Mouse (Mus musculus) midbrain, embryonic 14.5 days (tissue): Measurements from ENCODE around the gene Cyp2e1. TPM values are rescaled to one million over a fixed set of nuclear protein-coding genes. Genes with fewer than 3 reads are reported as not detected.

Experiments used
- ATAC-seq: fragments of 200-750 bp; cut with Nextera tagmentation; 2 replicates; pipeline ENCODE4 v1.8.0; 2017; ENCODE audit warnings: moderate number of reproducible peaks, moderate library complexity; ENCODE audit not compliant: low FRiP score, low TSS enrichment
- DNase-seq: peaks from one replicate; pipeline ENCODE4 v3.0.0-alpha.2; 2015
- H3K27ac ChIP-seq: fragments of 300-500 bp; sonication (generic); replicated peaks from 2 replicates; pipeline ENCODE4 v1.5.1; 2014; ENCODE audit warnings: mild to moderate bottlenecking, low read depth, low read length, moderate library complexity
- H3K27me3 ChIP-seq: fragments of 300-500 bp; sonication (generic); 2 replicates; pipeline ENCODE4 v1.6.1; 2014; ENCODE audit warnings: low read length, control low read depth, mixed read lengths; ENCODE audit not compliant: control insufficient read depth, insufficient read depth
- H3K36me3 ChIP-seq: fragments of 300-500 bp; sonication (generic); 2 replicates; pipeline ENCODE4 v1.6.1; 2014; ENCODE audit warnings: low read length, control low read depth; ENCODE audit not compliant: control insufficient read depth, insufficient read depth
- H3K4me1 ChIP-seq: fragments of 300-500 bp; sonication (generic); 2 replicates; pipeline ENCODE4 v1.6.1; 2014; ENCODE audit warnings: mild to moderate bottlenecking, antibody characterized with exemption, low read length, control low read depth; ENCODE audit not compliant: control insufficient read depth, insufficient read depth
- H3K4me2 ChIP-seq: fragments of 300-500 bp; sonication (generic); 2 replicates; pipeline ENCODE4 v1.6.1; 2014; ENCODE audit warnings: mild to moderate bottlenecking, low read length, moderate library complexity
- H3K4me3 ChIP-seq: fragments of 300-500 bp; sonication (generic); replicated peaks from 2 replicates; pipeline ENCODE4 v1.5.1; 2014; ENCODE audit warnings: low read depth, low read length
- H3K9ac ChIP-seq: fragments of 300-500 bp; sonication (generic); replicated peaks from 2 replicates; pipeline ENCODE4 v1.6.1; 2014; ENCODE audit warnings: mild to moderate bottlenecking, low read length, moderate library complexity
- H3K9me3 ChIP-seq: fragments of 300-500 bp; sonication (generic); 2 replicates; pipeline ENCODE4 v1.6.1; 2016; ENCODE audit warnings: low read length, control low read depth, mixed read lengths; ENCODE audit not compliant: control insufficient read depth
- WGBS: fragments of 180-500 bp; shearing (Covaris S2); extraction: QIAGEN DNeasy Blood & Tissue Kit; methylation state at CpG from one replicate; pipeline ENCODE4 v1.1.7; 2014; 5-methylcytosine and 5-hydroxymethylcytosine counted together
- polyA plus RNA-seq: library from polyadenylated mRNA; unstranded; fragments of >200 nt; fragmentation: Nextera tagmentation; extraction: Ambion mirVana; gene quantifications from 2 replicates; pipeline ENCODE4 v1.2.1, GENCODE M21; 2014

Cyp2e1 gene
- polyA plus RNA-seq, 1 experiment from 2014 or later, result not detected

GRCm38 (mm10) chr7:140821305-140821652 is 57.7 kb downstream of the Cyp2e1 start:
- Histone ChIP-seq H3K4me2 (peak overlapping the region; percentile 53), H3K4me1 (peaks cover 9% of the 10 kb centered on the region; the same call in 1 of the 2 replicates), H3K9me3 (no peaks in the 10 kb centered on the region), H3K9ac (peak overlapping the region; percentile 68), H3K27me3 (no peaks in the 10 kb centered on the region), H3K4me3 (peak overlapping the region; percentile 58), H3K36me3 (peaks cover 18% of the 10 kb centered on the region; the same call in 1 of the 2 replicates), H3K27ac (peak overlapping the region; percentile 85)
- ATAC-seq, result peak; percentile 57
- WGBS, result 40% methylated on average over 5 of the region's 5 CpGs
- DNase-seq, result no peak

- Histone ChIP-seq H3K27me3 (no peaks in the 10 kb centered on the region), H3K36me3 (peaks cover 16% of the 10 kb centered on the region; the same call in 1 of the 2 replicates), H3K4me3 (peak within 1 kb of the TSS; percentile 58), H3K4me2 (peak within 1 kb of the TSS; percentile 53), H3K9me3 (no peaks in the 10 kb centered on the region), H3K9ac (peak within 1 kb of the TSS; percentile 68), H3K27ac (peak within 1 kb of the TSS; percentile 85), H3K4me1 (peaks cover 9% of the 10 kb centered on the region; the same call in 1 of the 2 replicates)
- ATAC-seq (peak; percentile 89), DNase-seq (peak; percentile 90)
- under 1% methylated on average over 21 of the region's 21 CpGs for WGBS
These were observed 58.3 kb downstream of the Cyp2e1 start, which contains the start of gene Zfp941 for GRCm38 (mm10) chr7:140821653-140822329. TSS of gene Zfp941 (minus strand) at chr7:140822178.

- H3K4me1 ChIP-seq, result peaks cover 9% of the 10 kb centered on the region; the same call in 1 of the 2 replicates
- no peak overlapping the region for H3K4me2 ChIP-seq
- H3K27me3 ChIP-seq, result no peaks in the 10 kb centered on the region
- DNase-seq, result no peak
- no peak overlapping the region for H3K4me3 ChIP-seq
- ATAC-seq, result no peak
- no peak overlapping the region for H3K9ac ChIP-seq
- WGBS, result 97% methylated on average over 4 of the region's 4 CpGs
- peaks cover 8% of the 10 kb centered on the region; the same call in 1 of the 2 replicates for H3K36me3 ChIP-seq
- H3K9me3 ChIP-seq, result no peaks in the 10 kb centered on the region
- H3K27ac ChIP-seq, result no peak overlapping the region
These were observed 59.2 kb downstream of the Cyp2e1 start for GRCm38 (mm10) chr7:140822731-140823130.

Other genes starting within 250 kb of the Cyp2e1 start
- gene Olfr538, start 195.9 kb upstream of the Cyp2e1 start, polyA plus RNA-seq, result not detected in 2 replicates
- 0.04 TPM in 1 of 2 replicates, not detected in the other for gene Olfr46, start 162.5 kb upstream of the Cyp2e1 start, polyA plus RNA-seq
- not detected in 2 replicates for gene Olfr61, start 134.8 kb upstream of the Cyp2e1 start, polyA plus RNA-seq
- gene Olfr53, start 117.3 kb upstream of the Cyp2e1 start, polyA plus RNA-seq, result not detected in 2 replicates
- not detected in 2 replicates for gene Olfr539, start 103.8 kb upstream of the Cyp2e1 start, polyA plus RNA-seq
- gene Olfr45, start 81.8 kb upstream of the Cyp2e1 start, polyA plus RNA-seq, result not detected in 2 replicates
- gene Olfr541, start 66.5 kb upstream of the Cyp2e1 start, polyA plus RNA-seq, result not detected in 2 replicates
- gene Syce1, start 24.1 kb downstream of the Cyp2e1 start, polyA plus RNA-seq, result 0.18 TPM in 1 of 2 replicates, not detected in the other
- gene Zfp941, start 58.4 kb downstream of the Cyp2e1 start, polyA plus RNA-seq, result 25.4 and 34.5 TPM in 2 replicates
- gene Urah, start 71.3 kb downstream of the Cyp2e1 start, polyA plus RNA-seq, result not detected in 2 replicates
- gene Scgb1c1, start 81.8 kb downstream of the Cyp2e1 start, polyA plus RNA-seq, result not detected in 2 replicates
- gene Odf3, start 84.1 kb downstream of the Cyp2e1 start, polyA plus RNA-seq, result not detected in 2 replicates
- not detected in 2 replicates for gene Gm45785, start 92.6 kb downstream of the Cyp2e1 start, polyA plus RNA-seq
- 98.6 and 99.6 TPM in 2 replicates for gene Ric8a, start 93.2 kb downstream of the Cyp2e1 start, polyA plus RNA-seq
- gene Bet1l, start 93.8 kb downstream of the Cyp2e1 start, polyA plus RNA-seq, result 42.8 and 54.5 TPM in 2 replicates
- gene Psmd13, start 118.2 kb downstream of the Cyp2e1 start, polyA plus RNA-seq, result 186 and 214 TPM in 2 replicates
- gene Sirt3, start 118.6 kb downstream of the Cyp2e1 start, polyA plus RNA-seq, result 33.4 and 40.0 TPM in 2 replicates
- gene Cox8b, start 136.7 kb downstream of the Cyp2e1 start, polyA plus RNA-seq, result not detected in 2 replicates
- gene Nlrp6, start 157.2 kb downstream of the Cyp2e1 start, polyA plus RNA-seq, result 0.32 and 0.89 TPM in 2 replicates
- gene Pgghg, start 177.7 kb downstream of the Cyp2e1 start, polyA plus RNA-seq, result 5.0 and 7.4 TPM in 2 replicates
- gene Ifitm5, start 186.6 kb downstream of the Cyp2e1 start, polyA plus RNA-seq, result 0.29 TPM in 1 of 2 replicates, not detected in the other
- gene Gm45717, start 192.2 kb downstream of the Cyp2e1 start, polyA plus RNA-seq, result not detected in 2 replicates
- 131 and 176 TPM in 2 replicates for gene Ifitm2, start 192.2 kb downstream of the Cyp2e1 start, polyA plus RNA-seq
- 3.0 and 11.5 TPM in 2 replicates for gene Ifitm1, start 203.5 kb downstream of the Cyp2e1 start, polyA plus RNA-seq
- gene Ifitm3, start 247.0 kb downstream of the Cyp2e1 start, polyA plus RNA-seq, result 18.8 and 66.5 TPM in 2 replicates